Mouse (Mus musculus): ENCODE results near the gene Dab2ip.

Gene Dab2ip

GRCm38 (mm10) chr2:35654795-35655194 is 96.7 kb downstream of the Dab2ip start:
- no peak for DNase-seq (ENCODE audit: low read depth, low spot score)

DNA sequence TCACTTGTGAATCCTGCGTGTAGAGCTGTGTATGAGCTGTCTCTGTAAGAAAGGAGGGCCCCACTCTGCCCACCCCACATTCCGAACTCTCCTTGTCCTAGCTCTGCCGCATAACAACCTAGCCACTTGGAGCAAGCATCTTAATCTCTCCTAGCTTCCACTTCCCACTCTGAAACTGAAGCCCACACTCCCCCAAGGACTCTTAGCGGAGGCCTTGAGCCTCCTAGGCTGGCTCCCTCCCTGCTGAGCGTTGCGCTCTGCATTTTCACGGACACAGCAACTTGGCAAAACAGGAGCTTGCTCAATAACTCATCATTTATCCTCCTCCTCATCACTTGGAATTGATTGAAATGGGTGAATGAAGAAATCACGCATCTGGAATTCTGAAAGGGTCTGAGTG is 97.9 kb downstream of the Dab2ip start:
- no peak for DNase-seq (ENCODE audit: low read depth, low spot score)

DNA sequence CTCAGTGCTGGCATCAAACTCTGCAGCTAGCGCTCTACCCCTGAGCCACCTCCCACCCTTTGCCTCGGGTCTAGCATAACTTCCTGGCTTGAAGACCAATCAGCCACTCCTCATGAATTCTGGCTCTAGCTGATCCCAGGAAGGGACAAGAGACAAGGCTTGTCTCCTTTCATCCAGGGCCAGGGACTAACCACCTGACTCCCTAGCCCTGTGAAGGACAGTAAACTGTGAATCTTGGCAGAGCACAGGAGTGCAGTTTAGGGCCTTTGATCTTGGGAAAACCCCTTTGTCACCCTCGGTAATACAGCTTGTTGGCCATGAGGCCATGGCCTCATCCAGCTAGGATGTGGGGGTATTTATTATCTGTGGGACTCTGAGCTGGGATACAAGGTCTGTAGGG is 100.2 kb downstream of the Dab2ip start:
- no peak for DNase-seq (ENCODE audit: low read depth, low spot score)

- no peak for DNase-seq (ENCODE audit: low read depth, low spot score)
Measured at GRCm38 (mm10) chr2:35659578-35660194, 101.6 kb downstream of the Dab2ip start.

- peak; percentile 63 for DNase-seq (ENCODE audit: low read depth, low spot score)
Measured at GRCm38 (mm10) chr2:35660953-35661374, 102.9 kb downstream of the Dab2ip start.

DNA sequence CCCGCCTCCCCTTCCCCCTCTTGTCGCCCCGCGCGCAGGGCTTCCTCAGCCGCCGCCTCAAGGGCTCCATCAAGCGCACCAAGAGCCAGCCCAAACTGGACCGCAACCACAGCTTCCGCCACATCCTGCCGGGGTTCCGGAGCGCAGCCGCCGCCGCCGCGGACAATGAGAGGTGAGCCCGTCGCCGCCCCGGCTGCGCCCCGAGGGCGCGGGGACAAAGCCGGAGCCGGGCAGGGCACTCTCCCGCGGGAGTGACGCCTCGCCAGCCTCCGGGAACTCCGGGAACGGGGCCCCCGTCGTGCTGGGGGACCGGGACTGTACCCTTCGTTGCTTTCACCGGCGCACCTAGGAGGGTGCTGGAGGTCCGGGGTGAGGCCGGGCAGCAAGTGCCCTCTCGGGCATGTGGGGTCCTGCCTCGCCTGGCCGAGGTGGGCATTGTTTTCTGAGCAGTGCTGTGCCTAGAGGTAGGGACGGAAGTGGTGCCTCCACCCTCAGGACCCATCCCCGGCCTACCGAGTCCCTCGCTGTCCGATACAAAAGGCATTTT is 103.5 kb downstream of the Dab2ip start:
- peak; percentile 76 for DNase-seq (ENCODE audit: low read depth, low spot score)

DNA sequence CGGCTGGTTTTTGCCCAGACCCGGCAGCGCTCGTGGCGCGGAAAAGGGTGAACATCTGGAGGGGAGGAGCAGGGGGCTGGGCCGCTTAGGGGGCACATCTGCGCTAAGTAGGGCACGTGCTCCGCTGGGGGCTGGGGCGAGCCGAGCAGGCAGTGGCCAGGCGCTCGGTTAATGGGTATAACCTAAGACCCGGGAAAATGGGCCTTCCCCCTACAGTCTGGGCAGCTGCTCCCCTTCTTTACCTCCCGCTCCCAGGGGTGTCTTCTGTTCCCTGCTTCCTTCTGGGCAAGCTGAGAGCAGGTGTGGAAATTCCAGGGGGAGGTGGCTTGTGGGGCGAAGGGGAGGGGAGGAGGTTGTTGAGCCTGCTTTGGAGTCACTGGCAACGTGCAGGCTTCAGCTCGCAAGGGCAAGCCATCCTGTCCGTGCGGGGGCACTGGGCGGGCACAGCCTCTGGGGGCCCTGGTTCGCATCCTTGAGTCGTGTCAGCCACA is 104.0 kb downstream of the Dab2ip start:
- DNase-seq (ENCODE audit: low read depth, low spot score): no peak

GRCm38 (mm10) chr2:35662738-35663550 is 104.9 kb downstream of the Dab2ip start:
- DNase-seq (ENCODE audit: low read depth, low spot score): no peak

DNA sequence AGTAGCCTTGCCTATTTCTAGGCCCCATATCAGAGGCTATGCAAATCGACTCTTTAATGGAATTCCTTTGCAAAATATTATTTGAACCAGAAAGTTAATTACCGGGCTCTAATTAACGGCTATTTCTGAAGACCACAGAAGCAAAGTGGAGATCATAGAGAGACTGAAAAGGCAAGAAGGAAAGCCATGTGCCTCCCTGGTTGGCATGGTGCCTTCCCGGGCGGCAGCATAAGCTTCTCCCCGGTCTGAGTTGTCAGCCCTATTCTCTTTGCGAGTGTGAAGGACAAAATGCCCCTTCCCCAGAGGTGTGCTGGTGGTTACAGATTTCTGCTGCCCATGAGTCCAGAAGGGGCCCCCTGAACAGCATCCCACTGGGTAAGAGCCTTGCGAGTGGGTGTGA is 109.7 kb downstream of the Dab2ip start:
- no peak for DNase-seq (ENCODE audit: low read depth, low spot score)

GRCm38 (mm10) chr2:35669217-35669616 is 111.2 kb downstream of the Dab2ip start:
- no peak for DNase-seq (ENCODE audit: low read depth, low spot score)

DNA sequence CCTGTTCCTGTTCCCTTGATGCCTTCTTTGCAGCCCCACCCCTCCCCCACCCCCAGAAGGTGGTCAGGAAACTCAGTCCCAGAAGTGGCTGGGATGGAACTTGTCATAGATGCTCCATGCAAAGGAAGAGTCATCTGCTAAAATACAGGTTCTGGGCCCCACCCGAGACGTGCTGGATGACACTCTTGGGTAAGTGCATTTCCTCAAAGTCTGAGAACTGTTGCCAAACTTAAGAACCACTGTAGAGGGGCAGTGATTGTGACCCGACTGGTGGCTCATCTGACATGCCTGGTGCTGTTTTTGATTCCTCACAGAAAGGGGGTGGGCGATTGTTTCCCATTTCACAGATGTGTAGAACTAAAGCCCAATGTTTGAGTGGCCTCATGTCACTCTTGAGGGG is 111.7 kb downstream of the Dab2ip start:
- no peak for DNase-seq (ENCODE audit: low read depth, low spot score)

GRCm38 (mm10) chr2:35670300-35670699 is 112.2 kb downstream of the Dab2ip start:
- DNase-seq (ENCODE audit: low read depth, low spot score): no peak

DNA sequence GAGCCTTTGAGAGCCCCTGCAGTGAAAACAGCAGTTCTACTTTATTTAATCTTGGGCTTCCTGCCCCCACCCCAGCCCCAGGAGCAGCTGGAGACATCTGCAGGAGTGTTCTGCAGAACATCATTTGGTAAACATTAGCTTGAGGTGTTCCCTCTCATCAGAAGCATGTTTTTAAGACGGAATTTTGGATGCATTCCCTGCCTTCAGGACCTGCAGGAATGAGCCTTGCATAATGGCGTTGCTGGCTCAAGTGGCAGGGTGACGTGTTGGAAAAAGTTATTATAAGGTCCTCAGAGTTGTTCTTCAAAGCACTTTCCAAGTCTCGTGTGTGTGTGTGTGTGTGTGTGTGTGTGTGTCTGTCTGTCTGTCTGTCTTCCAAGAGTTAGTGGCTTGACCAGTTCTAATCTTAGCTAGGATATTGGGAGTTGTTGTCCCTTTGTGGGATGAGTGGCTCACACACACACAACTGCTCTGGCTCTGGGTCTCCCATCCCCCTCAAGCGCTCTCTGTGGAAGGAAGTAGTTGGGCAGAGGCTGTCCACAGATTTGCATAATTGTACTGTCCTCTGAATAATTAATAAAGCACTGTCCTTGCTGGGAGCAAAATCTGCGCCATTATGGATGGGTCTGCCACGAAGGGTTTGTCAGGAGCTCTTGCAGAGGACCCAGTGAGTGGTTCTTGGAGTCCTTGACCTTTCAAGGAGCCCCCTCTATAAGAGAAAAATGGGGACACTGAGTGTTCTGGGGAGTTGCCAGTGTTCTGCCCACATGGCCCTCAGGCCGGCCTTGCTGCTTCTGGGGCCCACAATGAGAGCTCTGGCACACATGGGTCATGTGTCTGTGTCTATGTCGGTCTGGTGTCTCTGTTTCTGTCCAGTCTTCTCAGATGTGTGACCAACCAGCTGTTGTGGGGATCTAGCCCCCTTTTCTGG is 114.2 kb downstream of the Dab2ip start:
- no peak for DNase-seq (ENCODE audit: low read depth, low spot score)

GRCm38 (mm10) chr2:35673181-35673580 is 115.1 kb downstream of the Dab2ip start:
- no peak for DNase-seq (ENCODE audit: low read depth, low spot score)

DNA sequence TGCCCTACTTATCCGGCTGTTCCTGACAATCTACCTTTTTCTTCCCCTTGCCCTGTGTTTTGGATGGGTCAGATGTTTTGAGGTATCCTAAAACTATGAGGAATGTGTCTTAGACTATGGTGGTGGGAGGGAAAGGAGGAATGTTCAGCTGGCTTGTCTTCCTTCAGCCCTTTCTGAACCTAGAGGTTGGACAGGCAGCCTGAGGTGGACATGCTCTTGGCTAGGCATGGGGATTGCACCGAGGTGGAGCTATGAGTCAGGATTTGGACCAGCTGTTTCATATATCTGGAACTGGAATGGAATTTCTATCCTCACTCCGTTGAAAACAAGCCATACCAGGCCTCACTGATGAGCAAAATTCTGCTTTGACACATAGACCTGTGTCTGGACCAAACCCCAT is 115.9 kb downstream of the Dab2ip start:
- no peak for DNase-seq (ENCODE audit: low read depth, low spot score)

GRCm38 (mm10) chr2:35674431-35674830 is 116.4 kb downstream of the Dab2ip start:
- no peak for DNase-seq (ENCODE audit: low read depth, low spot score)

- DNase-seq (ENCODE audit: low read depth, low spot score): no peak
Measured at GRCm38 (mm10) chr2:35676075-35676665, 118.1 kb downstream of the Dab2ip start.

DNA sequence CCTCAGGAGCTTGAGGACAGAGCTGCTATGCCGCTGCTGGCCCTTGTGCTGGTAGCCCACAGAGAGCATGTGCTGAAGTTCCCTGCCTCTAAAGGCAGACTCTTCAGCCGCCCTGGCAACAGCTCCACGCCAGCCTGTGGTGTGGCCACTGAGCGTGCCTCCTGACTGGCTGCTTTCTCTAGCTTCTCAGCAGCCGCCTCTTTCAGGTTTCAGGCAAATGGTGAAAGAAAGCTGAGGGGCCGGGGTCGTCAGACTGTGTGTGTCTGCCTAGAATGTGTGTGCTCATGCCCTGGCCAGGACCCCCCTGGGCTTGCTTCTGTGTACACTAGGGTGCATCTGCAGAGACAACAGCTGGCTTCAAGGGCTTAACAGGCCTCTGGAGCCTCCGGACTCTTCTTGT is 119.8 kb downstream of the Dab2ip start:
- no peak for DNase-seq (ENCODE audit: low read depth, low spot score)

- no peak for DNase-seq (ENCODE audit: low read depth, low spot score)
Measured at GRCm38 (mm10) chr2:35678440-35678839, 120.4 kb downstream of the Dab2ip start.

DNA sequence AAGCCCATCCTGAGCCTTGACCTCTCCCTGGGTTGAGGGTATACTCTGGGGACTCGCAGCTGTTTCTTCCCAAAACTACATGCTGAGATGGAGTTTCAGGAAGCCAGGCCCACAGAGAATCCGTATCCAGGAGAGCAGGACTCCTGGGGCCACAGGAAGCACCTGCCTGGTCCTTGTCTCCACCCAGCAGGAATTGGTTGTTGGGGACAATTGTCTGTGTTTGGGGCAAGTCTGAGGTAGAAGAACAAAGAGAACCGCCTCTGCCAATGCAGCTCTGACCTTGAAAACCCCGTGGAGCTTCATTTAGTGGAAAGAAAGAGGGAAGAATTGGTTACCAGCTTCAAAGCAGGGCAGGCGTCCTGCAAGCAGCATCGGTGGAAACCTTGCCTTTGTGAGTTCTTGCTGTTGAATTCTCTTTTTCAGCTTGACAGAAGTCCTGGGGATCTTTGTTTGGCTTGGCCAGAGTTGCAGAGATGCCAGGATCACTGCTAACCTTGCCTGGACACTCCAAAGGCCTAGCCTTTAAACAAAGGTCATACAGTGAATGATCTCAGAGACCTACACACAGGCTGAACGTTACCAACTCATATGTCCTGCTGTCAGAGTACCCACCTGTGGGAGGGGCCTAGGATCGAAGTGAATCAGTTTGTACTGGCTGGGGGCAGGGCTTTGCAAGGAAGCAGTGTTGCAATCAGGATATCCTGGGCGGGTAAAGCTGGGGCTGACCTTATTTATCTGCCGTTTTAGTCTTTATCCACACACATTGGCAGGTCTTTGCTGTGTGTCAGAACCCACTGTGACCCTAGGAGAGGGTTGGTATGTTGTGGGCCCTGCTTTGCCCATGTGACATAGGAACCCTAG is 122.0 kb downstream of the Dab2ip start:
- peak; percentile 53 for DNase-seq (ENCODE audit: low read depth, low spot score)

Data from CD4-positive, CD25-positive, alpha-beta regulatory T cell, adult 2 months (primary cell).